Mouse (Mus musculus): ENCODE data around the gene Tbc1d22a.
A peak's percentile ranks its signal among the peaks of the same experiment; 100 is the strongest.

Gene Tbc1d22a

DNA sequence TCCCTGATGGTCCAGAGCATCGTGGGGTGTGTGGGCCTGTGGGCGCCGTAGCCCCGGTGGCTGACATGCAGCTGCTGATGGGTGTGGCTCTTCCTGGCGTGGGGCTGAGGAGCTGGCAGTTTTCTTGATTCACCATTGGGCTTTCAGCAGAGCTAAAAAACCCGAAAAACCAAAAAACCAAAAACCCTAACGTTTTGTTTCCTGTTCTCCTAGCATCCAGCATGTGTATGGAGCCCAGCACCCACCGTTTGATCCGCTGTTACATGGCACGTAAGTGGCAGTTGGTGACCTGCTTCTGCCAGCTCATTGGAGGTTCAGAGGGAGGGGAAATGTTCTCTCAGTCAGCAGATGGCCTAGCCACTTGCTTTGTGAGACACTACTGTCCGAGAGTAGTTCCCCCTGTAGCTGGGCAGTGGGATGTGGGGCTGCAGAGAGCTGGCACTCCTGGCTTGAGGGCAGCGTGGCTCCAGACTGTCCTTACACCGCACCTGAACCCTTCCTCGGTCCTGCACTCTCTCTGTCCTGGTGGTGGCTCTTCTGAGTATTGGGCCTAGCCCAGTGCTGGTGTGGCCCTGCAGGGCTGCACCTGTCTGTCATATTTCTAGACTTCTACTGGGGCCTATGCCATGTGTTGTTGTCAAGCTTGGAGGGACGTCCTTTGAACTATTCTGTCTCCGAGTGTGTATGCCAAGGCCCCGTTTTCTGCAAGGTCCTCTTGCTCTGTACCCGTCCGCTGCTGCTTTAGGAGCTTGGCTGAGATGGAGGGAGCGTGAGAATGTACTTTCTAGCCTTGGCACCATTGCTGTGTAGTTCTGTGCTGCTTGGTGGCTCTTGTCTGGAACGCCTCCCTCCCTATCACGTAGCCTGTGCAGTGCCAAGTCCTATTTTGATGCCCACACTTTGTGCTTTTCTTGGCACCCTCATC lies 20.5 kb downstream of the Tbc1d22a start:
- DNase-seq (ENCODE audit: low spot score in 2 of 2): no peak

DNA sequence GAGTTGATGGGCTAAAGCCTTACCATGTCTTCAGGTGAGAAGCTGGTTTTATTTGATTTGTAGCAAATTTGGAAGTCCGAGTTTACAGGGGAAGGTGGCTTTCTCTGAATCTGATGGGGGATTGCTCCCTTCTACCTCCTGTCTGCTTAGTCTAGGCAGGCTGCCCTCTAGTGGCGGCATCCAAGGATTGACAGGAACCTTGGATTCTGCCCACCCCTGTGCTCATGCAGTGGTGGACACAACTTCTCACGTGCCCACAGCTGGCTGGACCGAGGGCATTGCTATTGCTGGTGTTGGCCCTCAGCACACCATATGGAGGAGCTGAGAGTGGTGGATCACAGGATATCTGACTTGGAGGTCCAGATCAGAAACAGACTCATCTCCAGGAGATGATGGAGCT lies 22.0 kb downstream of the Tbc1d22a start:
- DNase-seq (ENCODE audit: low spot score in 2 of 2): peak; percentile 38 to 57

DNA sequence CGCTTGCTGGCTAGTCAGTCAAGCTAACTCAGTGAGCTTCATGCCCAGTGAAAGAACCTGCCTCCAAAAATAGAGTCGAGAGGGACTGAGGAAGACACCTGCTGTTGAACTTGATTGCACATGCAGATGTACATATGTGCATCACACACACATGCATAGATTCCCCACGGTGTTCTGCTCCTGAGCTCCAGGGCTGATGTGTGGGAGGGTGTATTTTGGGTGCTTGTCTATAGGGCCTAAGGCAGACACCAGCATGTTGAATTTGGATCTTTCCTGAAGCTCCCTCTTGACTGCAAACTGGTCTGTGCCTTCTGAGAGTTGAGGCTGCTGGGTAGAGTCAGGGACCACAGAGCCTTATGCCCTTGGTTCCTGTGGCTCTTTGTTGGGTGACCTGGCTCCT lies 23.8 kb downstream of the Tbc1d22a start:
- no peak for DNase-seq (ENCODE audit: low spot score in 2 of 2)

DNA sequence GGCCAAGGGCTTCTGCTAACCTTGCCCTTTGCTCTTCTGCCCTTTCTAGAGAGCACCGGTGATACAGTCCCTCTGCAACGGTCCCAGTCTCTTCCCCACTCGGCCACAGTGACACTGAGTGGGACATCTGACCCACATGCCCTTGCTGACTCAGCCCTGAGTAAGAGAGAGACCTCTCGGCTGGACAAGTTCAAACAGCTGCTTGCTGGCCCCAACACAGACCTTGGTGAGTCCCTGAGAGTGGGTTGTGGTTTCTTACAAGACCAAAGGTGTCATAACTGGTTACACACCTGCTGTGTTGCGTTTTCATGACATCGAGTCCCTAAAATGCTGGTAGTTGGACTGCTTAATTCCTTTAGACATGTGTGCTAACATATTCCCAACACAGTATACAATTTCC lies 24.8 kb downstream of the Tbc1d22a start:
- DNase-seq (ENCODE audit: low spot score in 2 of 2): no peak

DNA sequence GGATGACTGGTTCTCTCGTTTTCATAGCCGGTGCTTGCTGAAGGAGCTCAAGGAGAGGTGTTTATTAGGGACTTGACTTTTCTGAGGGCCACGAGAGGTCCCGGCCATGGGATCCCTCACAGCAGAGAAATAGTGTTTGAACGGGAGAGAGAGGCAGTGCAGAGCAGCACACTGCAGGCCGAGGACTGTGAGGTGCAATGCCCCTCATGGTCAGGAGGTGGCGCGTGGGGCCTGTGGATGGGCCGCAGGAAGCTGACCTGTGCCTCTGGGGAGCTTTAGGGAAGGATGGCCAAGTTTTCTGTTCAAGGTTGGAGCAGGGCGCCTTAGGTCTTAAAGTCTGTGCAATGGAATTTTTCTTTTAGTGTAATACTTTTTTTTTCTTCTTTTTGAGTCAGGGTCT lies 25.5 kb downstream of the Tbc1d22a start:
- no peak for DNase-seq (ENCODE audit: low spot score in 2 of 2)

DNA sequence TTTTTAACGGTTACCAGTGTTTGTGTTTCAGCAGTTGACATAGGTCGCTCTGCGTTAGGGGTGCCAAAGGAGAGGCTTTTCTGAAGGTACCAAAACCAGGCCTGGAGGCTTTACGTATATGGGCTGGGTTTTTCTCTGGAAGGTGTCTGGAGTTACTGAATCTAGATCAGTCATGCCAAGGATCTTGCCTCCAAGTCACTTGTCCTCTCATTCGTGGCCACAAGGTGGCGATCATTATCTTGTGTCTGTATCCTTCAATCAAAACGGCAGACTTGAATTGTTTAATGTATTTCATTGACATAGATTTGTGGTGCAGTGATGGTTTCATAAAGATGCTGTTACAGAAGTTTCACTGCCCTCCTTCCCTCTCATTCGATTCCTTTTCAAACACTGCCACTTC lies 29.4 kb downstream of the Tbc1d22a start:
- DNase-seq (ENCODE audit: low spot score in 2 of 2): peak; percentile 29 to 48

DNA sequence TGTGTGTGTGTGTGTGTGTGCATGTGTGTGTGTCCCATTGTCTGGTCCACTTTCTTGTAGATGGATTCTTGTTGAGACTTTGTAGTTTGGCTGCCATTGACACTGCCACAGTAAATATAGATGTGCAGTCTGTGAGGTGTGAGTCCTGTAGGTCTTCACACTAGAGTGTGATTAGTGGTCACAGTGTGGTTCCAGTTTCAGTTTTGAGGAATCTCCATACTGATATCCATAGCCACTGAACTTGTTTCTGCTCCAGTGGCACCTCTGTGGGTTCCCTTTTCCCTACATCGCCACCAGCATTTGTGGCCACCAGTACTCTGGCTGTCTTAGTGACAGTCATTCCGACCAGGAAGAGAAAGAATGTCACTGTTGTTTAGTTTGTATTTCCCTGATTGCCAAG lies 30.1 kb downstream of the Tbc1d22a start:
- DNase-seq (ENCODE audit: low spot score in 2 of 2): no peak

DNA sequence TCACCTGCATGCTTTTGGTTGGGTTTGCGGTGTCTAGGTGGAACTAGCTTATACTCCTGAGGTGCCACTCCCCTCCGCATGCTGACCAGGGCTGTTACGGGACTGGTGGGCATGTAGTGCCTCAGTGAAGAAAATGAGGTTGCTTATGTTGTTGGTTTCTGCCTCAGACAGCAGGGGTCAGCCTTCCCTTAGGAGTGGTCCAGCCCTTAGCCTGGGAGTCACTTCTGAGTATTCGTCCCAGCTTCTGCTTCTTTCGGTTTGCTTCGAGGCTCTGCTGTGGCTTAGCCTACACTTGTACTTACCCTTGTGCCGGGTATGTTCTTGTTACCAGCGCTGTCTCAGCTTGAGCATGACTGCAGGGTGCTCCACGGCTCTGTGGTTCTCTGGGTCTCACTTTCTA lies 36.0 kb downstream of the Tbc1d22a start:
- DNase-seq (ENCODE audit: low spot score in 2 of 2): peak in 1 of 2 experiments; percentile 34

DNA sequence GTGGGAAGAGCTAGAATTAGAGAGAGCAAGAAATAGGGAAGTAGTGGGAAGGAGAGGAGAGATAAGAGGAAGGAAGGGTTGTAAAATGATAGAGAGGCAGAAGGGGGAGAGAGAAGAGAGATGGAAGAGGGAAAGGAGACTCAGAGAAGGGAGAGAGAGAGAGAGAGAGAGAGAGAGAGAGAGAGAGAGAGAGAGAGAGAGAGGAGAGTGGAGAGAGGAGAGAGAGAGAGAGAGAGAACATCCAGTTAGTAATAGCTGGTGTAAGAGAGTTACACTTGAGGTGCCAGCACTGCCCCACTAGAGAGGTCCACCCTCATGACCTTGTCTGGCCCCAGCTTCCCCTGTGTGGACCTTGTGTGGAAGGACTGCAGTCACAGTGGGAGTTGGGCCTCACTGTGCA lies 37.9 kb downstream of the Tbc1d22a start:
- no peak for DNase-seq (ENCODE audit: low spot score in 2 of 2)

DNA sequence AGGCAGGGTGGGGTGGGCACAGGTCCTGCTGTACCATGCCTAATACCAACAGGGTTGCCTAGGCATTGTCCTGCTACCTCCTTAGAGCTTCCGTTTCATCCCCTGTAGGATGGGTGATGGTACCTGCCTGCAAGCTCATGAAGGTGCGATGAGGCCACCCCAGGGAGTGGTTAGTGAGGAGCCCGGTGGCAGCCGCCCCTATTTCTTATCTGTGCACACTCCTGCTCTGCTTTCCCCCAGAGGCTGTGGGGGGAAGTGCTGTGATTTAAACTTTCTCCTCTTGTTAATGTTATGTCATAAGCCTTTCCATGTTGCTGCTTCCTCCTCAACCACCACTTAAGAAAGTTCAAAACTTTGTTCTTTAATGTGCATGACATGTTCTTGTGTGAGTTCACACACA lies 38.4 kb downstream of the Tbc1d22a start:
- DNase-seq (ENCODE audit: low spot score in 2 of 2): no peak

DNA sequence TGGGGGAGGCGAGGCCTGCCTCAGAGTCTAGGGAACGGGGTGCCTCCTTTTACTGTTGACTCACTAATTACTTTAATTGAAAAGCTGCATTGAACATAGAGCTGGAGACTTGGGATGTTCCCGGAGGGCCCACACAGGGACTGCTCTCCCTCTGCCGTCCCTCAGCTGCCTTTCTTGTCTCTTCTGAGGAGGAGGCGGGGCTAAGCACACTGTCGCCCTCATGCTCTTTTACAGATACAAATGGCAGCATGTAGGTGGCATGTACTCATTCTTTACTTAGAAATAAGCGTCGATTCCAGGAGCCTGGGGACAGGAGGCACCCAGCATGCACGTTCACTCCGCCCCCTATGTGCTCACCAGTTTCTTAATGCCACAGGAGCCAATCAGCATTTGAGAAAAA lies 39.2 kb downstream of the Tbc1d22a start:
- DNase-seq (ENCODE audit: low spot score in 2 of 2): no peak

DNA sequence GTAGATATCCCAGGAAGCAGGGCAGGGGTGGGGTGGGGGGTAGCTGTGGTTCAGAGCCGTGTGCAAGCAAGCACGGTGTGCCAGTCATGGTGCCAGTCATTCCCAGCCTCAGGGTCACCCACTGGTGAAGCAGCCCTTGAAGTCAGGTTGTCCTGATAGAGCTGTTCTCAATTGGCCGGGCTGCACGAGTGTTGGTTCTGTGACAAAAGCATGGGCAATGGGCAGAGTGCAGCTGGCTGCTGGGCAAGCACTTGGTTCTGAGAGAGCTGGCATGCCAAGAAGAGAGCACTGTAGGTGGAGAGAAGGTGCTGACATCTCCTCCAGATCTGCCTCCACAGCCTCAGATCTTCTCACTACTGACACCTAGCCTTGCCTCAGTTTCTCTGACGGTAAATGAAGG lies 41.9 kb downstream of the Tbc1d22a start:
- DNase-seq (ENCODE audit: low spot score in 2 of 2): no peak

DNA sequence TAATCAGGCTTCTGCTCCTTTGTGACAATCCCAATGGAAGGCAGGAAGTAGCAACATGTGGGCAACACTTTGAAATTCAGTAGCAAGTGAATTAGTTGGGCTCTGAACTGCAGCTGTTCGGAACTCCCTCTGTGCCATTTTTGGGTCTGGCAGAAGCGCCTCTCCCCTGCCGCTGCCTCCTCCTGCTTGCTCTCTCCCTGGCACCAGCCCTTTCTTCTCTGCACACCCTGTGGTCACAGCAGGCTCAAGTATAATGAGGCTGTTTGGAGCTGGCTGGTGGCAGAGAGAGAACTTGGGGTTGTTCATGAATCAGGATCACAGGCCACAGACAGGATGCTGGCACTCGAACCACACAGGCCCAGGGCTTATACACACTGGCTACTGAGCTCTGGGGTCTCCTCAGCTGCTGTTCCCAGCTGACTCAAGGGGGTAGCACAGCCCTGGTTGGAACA lies 42.5 kb downstream of the Tbc1d22a start:
- no peak for DNase-seq (ENCODE audit: low spot score in 2 of 2)

DNA sequence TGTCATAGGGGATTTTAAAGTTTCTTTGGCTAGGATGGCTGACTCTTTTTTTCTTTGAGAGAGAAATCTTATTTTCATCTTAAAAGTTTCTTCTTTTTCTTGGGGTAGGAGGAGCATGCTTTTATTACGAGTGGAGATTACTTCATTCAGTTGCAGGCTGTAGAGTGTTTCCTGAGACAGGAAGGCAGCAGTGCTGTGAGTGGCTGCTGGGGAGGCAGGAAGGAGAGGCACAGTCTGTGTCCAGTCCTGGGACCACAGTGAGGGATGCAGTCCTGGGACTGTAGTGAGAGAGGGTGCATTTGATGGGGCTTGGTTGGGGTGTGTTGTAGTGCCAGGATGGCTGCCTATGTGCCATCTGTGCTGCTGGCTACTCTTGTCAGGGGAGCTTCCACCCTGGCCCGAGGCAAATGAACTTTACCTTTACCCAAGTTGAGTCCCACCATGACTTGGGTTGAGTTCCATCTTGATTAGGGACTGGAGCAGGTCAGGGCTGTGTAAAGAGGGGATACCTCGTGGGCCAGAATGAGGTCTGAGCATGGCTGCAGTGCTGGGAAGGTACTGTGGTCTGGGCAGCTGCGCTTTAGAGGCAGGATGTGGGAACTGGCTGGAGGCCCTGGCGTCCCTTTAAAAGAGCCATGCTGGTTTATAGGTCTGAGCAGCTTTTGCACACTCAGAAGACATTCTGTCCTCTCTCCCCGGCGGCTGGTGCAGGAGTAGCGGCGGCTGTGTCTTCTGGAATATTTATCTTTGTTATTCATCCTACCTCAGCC lies 43.8 kb downstream of the Tbc1d22a start:
- no peak for DNase-seq (ENCODE audit: low spot score in 2 of 2)

DNA sequence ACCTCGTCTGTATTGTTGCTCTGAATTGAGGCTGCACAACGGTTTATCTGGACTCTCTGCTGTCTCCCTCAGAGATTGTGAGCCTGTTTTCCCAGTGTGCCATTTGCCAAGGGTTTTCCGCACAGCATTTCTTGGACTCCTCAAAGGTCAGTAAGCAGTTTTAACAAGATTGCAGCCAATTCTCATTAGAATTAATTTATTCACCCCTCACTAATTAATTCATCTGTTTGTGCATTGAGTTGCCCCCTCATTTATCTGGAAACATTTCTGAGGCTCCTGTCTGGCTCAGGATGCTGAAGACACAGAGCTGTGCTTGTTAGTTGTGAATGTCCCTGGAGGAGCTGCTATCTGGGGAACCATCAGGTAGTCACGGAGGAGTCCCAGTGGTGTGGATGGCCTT lies 45.0 kb downstream of the Tbc1d22a start:
- no peak for DNase-seq (ENCODE audit: low spot score in 2 of 2)

DNA sequence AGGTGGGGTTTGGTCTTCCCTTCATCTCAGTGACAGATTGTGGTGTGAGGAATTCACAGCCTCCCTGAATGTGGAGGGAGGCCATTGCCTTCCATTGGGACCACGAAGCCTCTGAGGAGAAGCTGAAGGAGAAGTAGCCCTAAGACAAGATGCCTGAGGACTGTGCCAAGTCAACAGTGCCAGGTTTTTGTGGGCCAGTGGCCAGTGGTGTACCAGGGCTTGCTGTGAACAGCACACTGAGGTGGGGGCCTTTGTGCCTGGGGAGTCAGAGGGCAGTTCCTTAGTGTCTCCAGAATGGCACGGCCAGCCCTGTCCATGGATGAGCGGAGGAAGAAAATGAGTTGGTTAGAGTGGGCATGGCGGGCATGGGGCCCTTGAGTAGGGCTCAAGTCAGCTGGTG lies 45.9 kb downstream of the Tbc1d22a start:
- DNase-seq (ENCODE audit: low spot score in 2 of 2): no peak

DNA sequence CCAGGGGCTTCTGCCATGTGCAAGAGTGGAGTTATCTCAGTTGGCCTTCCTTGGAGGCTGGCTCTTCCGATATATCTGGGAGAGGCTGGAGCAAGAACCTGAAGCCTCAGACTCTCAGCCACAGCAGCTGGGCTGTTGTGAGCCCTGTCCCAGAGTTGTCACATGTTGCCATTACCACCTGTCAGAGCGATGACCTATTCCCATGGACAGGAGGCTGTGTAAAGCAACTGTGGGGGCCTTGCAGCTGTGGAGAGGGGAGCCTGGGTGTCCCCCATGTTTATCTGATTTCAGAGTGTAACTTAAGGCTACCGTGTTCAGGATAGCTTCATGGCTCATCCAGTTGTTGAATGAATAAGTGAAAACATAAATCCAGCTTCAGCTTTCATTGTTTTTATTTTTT lies 50.1 kb downstream of the Tbc1d22a start:
- no peak for DNase-seq (ENCODE audit: low spot score in 2 of 2)

DNA sequence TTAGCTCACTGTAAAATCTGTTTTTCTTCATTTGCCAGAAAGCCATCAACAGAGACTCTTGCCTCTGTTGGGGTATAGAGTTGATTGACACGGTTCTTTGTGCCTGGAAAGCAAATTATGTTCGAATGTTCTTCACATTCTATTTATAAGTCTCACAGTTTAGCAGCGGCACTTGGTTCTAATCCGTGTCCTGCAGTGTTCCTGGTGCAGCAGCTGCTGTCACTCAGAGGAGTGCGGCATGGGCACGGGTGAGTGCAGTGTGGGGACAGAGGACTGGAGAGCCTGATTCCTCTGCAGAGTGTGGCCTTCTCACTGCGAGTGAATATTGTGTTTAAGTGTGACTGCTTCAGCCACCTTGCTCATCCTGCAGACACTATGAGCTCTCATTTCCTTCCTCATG lies 50.5 kb downstream of the Tbc1d22a start:
- DNase-seq (ENCODE audit: low spot score in 2 of 2): no peak

DNA sequence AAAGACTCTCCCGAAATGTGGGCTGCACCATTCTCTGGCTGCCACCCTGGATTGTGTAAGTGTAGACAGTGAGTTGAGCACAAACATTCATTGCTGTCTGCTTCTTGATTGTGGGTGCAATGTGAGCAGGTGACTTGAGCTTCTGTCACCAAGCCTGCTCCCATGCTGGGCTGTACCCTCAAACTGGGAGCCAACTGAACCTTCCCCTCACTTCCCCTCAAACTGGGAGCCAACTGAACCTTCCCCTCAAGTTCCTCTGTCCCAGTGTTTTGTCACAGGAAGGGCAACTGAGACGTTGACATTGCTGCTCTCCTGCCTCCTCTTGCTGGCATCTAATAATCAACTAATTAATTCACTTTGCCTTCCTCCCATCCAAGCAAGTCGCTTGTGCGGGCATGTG lies 52.7 kb downstream of the Tbc1d22a start:
- no peak for DNase-seq (ENCODE audit: low spot score in 2 of 2)

DNA sequence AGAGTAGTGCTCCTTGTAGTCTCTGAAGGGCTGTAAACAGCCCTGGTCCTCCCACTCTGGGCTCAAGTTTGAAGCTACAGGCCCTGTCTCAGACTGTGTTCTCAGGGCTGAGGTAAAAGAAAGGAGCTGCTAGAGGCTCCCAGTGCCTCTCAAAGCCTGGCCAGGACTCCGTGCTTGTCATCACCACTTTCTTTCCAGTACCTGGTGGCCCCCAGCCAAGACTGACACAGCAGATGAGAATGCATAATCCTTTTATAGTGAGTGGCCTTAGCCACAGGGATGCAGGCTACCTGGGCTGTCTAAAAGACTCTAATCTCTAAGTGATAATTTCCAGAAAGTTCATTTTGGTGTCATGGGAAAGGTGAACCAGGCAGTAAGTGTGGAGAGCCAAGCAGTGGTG lies 54.3 kb downstream of the Tbc1d22a start:
- DNase-seq (ENCODE audit: low spot score in 2 of 2): no peak

DNA sequence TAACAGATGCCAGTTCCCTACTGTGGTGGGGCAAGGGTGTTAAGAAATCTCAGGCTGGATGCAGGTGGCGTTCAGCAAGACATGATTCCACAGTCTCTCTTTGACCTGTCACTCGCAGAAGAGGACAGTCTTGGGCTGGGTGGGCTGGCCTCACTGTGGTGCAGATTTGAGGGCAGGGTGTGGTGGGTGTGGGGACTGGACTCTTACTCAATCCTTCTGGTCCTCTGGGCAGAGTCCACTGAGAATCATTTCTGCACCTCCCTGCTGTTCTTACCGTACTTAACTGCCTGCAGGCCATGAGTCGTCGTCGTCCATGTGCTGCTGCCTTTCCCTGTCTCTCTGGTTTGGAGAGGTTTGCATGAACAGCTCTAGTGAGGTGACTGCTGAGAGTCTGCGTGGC lies 61.5 kb downstream of the Tbc1d22a start:
- DNase-seq (ENCODE audit: low spot score in 2 of 2): no peak

DNA sequence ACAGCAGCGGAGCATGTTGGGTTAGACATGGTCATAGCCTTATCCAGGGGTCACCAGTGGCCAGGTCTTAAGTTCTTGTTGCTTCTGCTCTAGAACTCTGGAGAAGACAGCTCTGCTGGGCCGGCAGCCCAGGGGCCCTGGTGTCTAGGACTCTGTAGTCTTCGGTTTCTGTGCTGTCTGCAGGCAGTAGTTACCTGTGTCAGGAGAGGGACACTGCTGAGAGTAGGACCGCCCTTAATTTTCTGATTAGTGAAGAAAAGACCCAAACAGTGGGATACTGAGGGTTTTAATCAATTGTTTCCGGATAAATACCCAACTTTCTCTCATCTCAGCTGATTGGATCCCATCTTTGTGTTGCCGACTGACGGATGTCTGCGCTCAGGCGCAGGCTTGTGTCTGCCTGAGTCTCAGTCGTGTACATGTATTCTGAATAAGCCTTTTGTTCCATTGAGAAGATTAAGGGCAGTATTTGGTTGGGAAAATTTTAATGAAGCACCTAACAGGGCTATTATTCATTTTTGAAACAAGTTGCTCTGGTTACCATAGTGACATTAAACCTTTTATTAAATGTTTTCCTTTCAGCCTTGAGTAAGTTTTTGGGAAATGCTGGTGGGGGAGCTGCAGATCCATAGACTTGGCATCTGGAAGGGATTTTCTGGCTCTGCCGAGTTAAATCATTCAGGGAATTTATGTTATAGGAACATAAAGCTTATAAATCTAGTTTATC lies 62.4 kb downstream of the Tbc1d22a start:
- no peak for DNase-seq (ENCODE audit: low spot score in 2 of 2)
